Mouse (Mus musculus) stomach, postnatal 0 days (tissue): ENCODE measurements around the gene St7.

Source experiments
- CTCF ChIP-seq: IDR thresholded peaks from 2 replicates; pipeline ENCODE4 v1.5.1; 2016; ENCODE audit warnings: antibody characterized with exemption, low read depth, mild to moderate bottlenecking, moderate library complexity
- EP300 ChIP-seq: optimal IDR thresholded peaks from 2 replicates; pipeline ENCODE3; 2016; ENCODE audit warnings: antibody characterized with exemption

- TF ChIP-seq EP300 (no peak), CTCF (no peak)
Measured at GRCm38 (mm10) chr6:17718978-17719377, 26.2 kb downstream of the St7 start.
